Mouse (Mus musculus): Measurements from ENCODE around the gene Ugt1a6b.
"Not testable (repeated sequence)": the region's sequence is repeated elsewhere in the genome, so short reads cannot be mapped to it uniquely, and the experiment has no call there.

Ugt1a6b gene

DNA sequence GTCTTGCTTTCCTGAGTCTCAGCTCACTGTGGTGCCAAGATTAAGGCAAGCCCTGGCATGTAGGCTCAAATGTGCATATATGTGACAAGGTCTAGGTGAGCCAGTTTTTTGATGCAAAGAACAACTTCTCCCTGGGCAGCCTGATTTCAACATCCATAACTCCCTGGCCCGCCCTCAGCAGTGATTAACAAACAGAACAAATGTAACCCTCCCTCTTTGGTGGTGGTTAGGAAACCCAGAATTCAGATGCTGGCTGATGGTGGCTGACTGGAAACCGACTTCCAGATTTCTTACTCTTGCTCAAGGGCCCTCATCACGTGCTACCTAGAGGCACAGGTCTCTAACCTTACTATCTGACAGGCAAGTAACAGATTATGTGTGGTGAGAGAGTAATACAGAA lies at the start of gene Ugt1a6b:
Gene Ugt1a6b, plus strand, starts transcription at position 234 of the 400 bp plus-strand sequence.
- DNase-seq (ENCODE audit: low spot score in 2 of 2): not testable (repeated sequence)

DNA sequence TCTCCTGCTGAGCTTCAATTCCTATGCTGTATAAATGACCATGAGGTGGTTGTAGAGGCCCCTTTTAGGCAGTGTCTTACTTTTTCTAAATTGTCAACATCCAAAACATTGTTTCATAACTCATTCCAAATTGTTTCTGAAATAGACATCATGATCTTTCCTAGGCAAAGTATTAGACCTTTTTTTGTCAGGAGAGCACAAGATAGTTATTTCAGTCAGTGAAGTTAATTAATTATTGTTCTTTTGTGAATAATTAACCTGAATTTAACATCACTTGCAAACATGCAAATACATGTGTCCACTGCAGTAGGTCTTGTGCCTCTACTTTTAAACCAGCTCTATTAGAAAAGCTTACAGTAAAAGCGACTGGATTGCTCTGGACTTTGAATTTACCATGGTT lies 48.0 kb upstream of the Ugt1a6b start, which contains the start of gene Ugt1a10:
Gene Ugt1a10, plus strand, starts transcription at position 301 of the 400 bp plus-strand sequence.
- DNase-seq (ENCODE audit: low spot score in 2 of 2): no peak

DNA sequence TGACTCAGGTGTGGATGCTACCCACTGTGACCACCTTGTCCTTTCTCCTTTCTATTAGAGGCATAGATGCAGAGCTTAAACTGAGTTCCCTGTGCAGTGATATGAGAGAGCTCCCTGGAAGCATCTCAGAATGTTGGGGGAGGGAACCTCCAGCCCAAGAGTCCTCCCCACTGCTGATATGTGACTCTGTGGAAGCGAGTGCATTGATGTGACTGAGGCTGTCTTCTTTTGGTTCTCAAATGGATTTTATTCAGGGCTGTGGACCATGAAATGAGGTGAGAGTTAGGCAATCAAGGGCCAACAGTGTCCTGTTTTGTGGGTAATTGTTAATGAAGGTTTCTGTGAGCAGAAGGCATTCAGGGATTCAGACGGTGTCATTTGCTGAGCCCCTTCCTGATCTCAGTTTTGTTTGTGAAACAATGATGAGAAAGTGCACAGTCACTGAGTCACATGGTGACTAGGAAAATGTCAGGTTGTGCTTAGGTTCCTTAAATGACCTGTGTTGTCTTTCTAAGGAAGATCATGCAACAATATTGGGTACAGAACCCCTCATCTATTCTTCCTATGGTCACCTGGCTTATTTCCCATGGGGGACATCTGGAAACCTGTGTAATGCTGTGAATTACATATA lies 36.5 kb upstream of the Ugt1a6b start:
- DNase-seq (ENCODE audit: low spot score in 2 of 2): not testable (repeated sequence)

DNA sequence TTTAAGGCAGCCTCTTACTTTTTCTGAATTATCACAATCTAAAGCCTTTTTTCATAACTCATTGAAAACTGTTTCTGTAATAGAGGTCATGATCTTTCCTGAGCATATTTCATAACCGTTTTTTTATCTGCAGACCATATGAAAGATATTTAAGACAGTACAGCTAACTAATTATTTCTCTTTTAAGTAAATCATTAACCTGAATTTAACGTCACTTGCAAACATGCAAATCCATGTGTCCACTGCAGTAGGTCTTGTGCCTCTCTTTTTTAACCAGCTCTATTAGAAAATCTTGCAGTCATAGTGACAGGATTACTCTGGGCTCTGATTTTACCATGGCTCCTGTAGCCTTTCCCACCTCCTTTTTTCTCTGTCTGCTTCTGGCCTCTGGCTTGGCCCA lies 32.6 kb upstream of the Ugt1a6b start, which contains the start of gene Ugt1a9:
Gene Ugt1a9, plus strand, starts transcription at position 306 of the 400 bp plus-strand sequence.
- no peak for DNase-seq (ENCODE audit: low spot score in 2 of 2)

- no peak for DNase-seq (ENCODE audit: low spot score in 2 of 2)
These were observed 32.1 kb upstream of the Ugt1a6b start for GRCm38 (mm10) chr1:88070902-88071301.

GRCm38 (mm10) chr1:88074471-88074870 lies 28.6 kb upstream of the Ugt1a6b start:
- no peak for DNase-seq (ENCODE audit: low spot score in 2 of 2)

DNA sequence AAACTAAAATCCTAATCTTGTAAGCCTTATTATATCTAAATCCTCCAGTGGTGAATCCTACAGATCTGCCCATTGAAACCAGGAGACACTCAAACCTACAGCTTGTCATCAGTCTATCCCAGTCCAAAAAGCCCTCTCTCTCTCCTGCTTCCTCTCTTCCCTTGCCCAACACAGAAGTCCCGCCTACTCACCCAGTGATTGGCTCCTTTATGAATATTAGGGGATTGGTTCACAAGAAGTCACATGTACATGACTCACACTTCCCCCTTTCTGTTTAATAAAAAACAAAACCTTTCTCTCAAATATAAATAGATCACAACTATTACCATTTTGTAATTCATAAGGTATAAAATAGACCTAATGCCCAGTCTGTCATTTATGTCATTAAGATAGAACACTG lies 25.9 kb upstream of the Ugt1a6b start:
- no peak for DNase-seq (ENCODE audit: low spot score in 2 of 2)

GRCm38 (mm10) chr1:88081670-88082069 lies 21.4 kb upstream of the Ugt1a6b start:
- DNase-seq (ENCODE audit: low spot score in 2 of 2): no peak

DNA sequence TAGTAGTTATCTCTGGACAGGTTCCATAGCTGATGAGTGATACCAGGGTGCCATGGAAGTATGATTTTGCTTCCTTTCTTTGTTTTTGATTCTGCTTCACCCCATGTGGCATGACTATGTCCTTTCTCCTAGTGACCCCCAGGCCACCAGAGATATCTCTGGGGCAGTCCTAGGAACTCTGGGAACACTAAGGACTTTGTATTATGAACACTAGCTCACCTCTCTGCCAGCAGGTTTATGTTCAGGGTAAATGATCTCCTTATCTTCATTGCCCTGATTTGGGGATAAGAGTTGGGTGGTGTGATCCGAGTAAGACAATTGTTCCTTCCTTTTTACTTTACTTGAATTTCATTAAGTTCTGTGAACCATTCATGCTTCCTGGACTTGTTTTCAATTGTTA lies 16.9 kb upstream of the Ugt1a6b start:
- no peak for DNase-seq (ENCODE audit: low spot score in 2 of 2)

- DNase-seq (ENCODE audit: low spot score in 2 of 2): no peak
These were observed 15.5 kb upstream of the Ugt1a6b start, which contains the start of gene Ugt1a8 for GRCm38 (mm10) chr1:88087513-88087912. Gene Ugt1a8 (plus strand): TSS chr1:88087813.

GRCm38 (mm10) chr1:88092341-88092740 lies 10.7 kb upstream of the Ugt1a6b start:
- DNase-seq (ENCODE audit: low spot score in 2 of 2): no peak

GRCm38 (mm10) chr1:88094270-88094676 lies 8.8 kb upstream of the Ugt1a6b start:
- not testable (repeated sequence) for DNase-seq (ENCODE audit: low spot score in 2 of 2)

DNA sequence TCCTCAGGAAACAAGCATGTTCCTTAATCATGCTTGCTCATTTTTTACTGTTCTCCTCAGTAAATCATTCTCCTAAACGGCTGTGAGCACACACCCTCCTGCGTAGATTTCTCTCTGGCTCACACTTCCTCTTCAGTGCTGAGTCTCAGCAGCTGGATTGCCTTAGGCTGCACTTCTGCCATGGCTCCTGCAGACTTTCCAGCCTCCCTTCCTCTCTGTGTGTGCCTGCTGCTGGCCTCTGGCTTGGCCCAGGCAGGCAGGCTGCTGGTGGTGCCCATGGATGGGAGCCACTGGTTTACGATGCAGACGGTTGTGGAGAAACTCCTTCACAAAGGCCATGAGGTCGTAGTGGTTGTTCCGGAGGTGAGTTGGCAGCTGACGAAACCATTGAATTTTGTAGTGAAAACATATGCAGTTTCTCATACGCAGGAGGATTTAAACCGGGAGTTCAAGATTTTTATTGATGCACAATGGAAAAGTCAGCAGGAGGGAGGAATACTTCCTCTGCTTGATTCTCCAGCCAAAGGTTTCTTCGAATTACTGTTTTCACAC lies 8.0 kb upstream of the Ugt1a6b start, which contains the start of gene Ugt1a7c:
Gene Ugt1a7c, plus strand, starts transcription at position 122 of the 552 bp plus-strand sequence.
- DNase-seq (ENCODE audit: low spot score in 2 of 2): no peak

DNA sequence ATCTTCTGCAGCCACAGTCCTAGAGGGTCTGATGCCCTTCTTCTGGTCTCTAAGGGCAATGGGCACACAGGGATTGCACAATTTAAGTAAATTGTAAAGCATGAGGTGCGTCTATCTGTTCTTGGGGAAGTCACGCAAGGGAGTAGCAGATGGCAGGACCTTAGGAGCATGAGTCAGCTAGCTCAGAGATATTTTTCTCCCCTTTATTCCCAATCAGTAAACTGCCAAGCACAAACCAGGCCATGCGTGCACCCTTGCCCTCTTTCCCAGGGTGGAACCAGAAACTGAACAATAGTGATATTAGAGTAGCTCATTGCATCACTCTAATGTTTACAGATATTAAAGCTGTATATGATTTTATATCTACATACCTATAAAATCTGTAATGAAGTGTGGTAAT lies 4.5 kb upstream of the Ugt1a6b start:
- not testable (repeated sequence) for DNase-seq (ENCODE audit: low spot score in 2 of 2)

GRCm38 (mm10) chr1:88099691-88100090 lies 3.4 kb upstream of the Ugt1a6b start:
- DNase-seq (ENCODE audit: low spot score in 2 of 2): not testable (repeated sequence)

- not testable (repeated sequence) for DNase-seq (ENCODE audit: low spot score in 2 of 2)
These were observed 831 bp downstream of the Ugt1a6b start for GRCm38 (mm10) chr1:88103697-88104468.

DNA sequence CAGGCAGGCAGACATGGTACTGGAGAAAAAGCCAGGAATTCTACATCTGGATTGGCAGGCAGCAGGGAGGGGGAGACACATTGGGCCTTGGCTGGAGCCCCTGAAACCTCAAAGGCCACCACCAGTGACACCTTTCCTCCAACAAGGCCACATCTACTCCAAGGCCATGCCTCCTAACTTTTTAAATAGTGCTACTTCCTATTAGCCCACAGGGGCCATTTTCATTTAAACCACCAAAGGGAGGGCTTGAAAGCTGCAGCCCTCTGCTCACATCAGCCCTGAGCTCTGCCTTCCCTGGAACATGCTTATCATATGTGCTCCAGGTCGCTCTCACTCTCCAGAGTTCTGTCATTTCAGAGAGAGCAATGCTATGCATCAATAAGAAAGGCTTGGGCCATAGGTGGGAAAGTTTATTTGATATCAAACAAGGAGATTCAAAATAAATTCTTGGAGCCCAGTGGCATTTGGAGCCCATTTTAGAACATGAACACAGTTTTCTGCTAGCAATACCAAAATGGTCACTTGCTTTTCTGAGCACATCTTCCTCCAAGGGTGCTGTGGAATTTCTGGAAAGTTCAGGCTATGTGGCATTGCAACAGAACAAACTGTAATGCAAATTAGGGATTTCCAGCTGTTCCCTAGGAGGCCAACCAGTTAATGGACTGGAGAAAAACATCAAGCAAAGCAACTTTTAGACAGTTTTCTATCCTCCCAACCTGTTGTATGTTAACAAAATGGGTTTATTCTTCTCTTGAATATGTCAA lies 1.8 kb downstream of the Ugt1a6b start:
- DNase-seq (ENCODE audit: low spot score in 2 of 2): no peak

- no peak for DNase-seq (ENCODE audit: low spot score in 2 of 2)
These were observed 2.6 kb downstream of the Ugt1a6b start for GRCm38 (mm10) chr1:88105656-88106055.

GRCm38 (mm10) chr1:88109027-88109557 lies 6.0 kb downstream of the Ugt1a6b start:
- DNase-seq (ENCODE audit: low spot score in 2 of 2): not testable (repeated sequence)

DNA sequence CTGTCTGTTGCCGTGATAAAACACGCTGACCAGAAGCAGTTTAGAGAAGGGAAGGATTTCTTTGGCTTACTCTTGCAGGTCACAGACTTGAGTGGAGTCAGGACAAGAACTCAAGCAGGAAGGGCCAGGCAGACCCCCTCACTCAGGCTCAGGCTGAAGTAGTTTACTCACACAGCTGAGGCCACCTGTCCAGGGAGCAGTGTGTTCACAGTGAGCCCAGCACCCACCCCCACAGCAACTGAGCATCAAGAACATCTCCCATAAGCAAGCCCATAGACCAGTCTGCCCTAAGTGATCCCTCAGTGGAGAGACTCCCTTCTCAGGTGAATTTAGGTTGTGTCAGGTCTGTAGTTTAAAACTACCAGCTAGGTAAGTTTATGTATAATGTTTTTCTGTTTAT lies 6.6 kb downstream of the Ugt1a6b start:
- not testable (repeated sequence) for DNase-seq (ENCODE audit: low spot score in 2 of 2)

DNA sequence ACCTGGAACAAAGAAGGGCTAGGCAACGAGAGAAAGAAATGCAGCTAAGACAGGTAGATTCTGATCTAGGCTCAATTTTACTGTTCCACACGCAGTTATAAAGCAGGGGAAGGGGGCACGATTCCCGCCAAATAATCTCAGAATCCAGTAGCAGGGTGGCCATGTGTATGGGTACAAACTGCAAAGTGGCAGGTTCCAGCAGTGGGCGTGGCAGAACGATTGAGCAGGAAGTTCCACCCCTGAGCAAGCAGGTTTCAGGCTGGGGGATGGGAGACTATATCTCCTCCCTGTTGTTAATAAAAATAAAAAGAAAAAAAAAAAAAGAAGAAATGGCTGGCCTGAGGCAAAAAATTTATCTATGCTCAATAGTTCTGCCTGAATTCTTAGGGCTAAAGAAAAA lies 9.7 kb downstream of the Ugt1a6b start:
- DNase-seq (ENCODE audit: low spot score in 2 of 2): not testable (repeated sequence)

Data from right cerebral cortex, adult 2 months (tissue).